Mouse (Mus musculus): Measurements from ENCODE around the gene Sh3gl2.

Gene Sh3gl2

GRCm38 (mm10) chr4:85232386-85233381 lies 27.8 kb downstream of the Sh3gl2 start:
- no peak for DNase-seq (ENCODE audit: low read depth)

GRCm38 (mm10) chr4:85241675-85242074 lies 36.7 kb downstream of the Sh3gl2 start:
- no peak for DNase-seq (ENCODE audit: low read depth)

GRCm38 (mm10) chr4:85242562-85242961 lies 37.6 kb downstream of the Sh3gl2 start:
- DNase-seq (ENCODE audit: low read depth) = no peak

- no peak for DNase-seq (ENCODE audit: low read depth)
Observed at GRCm38 (mm10) chr4:85248673-85249072, 43.7 kb downstream of the Sh3gl2 start.

- DNase-seq (ENCODE audit: low read depth) = no peak
Observed at GRCm38 (mm10) chr4:85250271-85250670, 45.3 kb downstream of the Sh3gl2 start.

- DNase-seq (ENCODE audit: low read depth) = no peak
Observed at GRCm38 (mm10) chr4:85250786-85251185, 45.9 kb downstream of the Sh3gl2 start.

GRCm38 (mm10) chr4:85255771-85256389 lies 51.0 kb downstream of the Sh3gl2 start:
- no peak for DNase-seq (ENCODE audit: low read depth)

- DNase-seq (ENCODE audit: low read depth) = no peak
Observed at GRCm38 (mm10) chr4:85256461-85257202, 51.7 kb downstream of the Sh3gl2 start.

- DNase-seq (ENCODE audit: low read depth) = no peak
Observed at GRCm38 (mm10) chr4:85257771-85258341, 52.9 kb downstream of the Sh3gl2 start.

GRCm38 (mm10) chr4:85260687-85261658 lies 56.0 kb downstream of the Sh3gl2 start:
- DNase-seq (ENCODE audit: low read depth) = no peak

- DNase-seq (ENCODE audit: low read depth) = no peak
Observed at GRCm38 (mm10) chr4:85262146-85262545, 57.2 kb downstream of the Sh3gl2 start.

GRCm38 (mm10) chr4:85262606-85263005 lies 57.7 kb downstream of the Sh3gl2 start:
- DNase-seq (ENCODE audit: low read depth) = no peak

GRCm38 (mm10) chr4:85267456-85267855 lies 62.5 kb downstream of the Sh3gl2 start:
- DNase-seq (ENCODE audit: low read depth) = no peak

- DNase-seq (ENCODE audit: low read depth) = no peak
Observed at GRCm38 (mm10) chr4:85272877-85273276, 68.0 kb downstream of the Sh3gl2 start.

- no peak for DNase-seq (ENCODE audit: low read depth)
Observed at GRCm38 (mm10) chr4:85273452-85273851, 68.5 kb downstream of the Sh3gl2 start.

GRCm38 (mm10) chr4:85283151-85283550 lies 78.2 kb downstream of the Sh3gl2 start:
- DNase-seq (ENCODE audit: low read depth) = no peak

GRCm38 (mm10) chr4:85289990-85290389 lies 85.1 kb downstream of the Sh3gl2 start:
- no peak for DNase-seq (ENCODE audit: low read depth)

- DNase-seq (ENCODE audit: low read depth) = no peak
Observed at GRCm38 (mm10) chr4:85291296-85291695, 86.4 kb downstream of the Sh3gl2 start.

GRCm38 (mm10) chr4:85293368-85293767 lies 88.4 kb downstream of the Sh3gl2 start:
- no peak for DNase-seq (ENCODE audit: low read depth)

GRCm38 (mm10) chr4:85300610-85301405 lies 95.9 kb downstream of the Sh3gl2 start:
- DNase-seq (ENCODE audit: low read depth) = no peak

All from naive thymus-derived CD4-positive, alpha-beta T cell, adult 2 months (primary cell).